Mouse (Mus musculus) E14TG2a.4 (cell line): Measurements from ENCODE around the gene Hoxb4.

Experiments used
- CTCF ChIP-seq: conservative IDR thresholded peaks from 2 replicates; pipeline ENCODE4 v1.5.1; 2014; ENCODE audit warnings: low read length
- NANOG ChIP-seq: IDR thresholded peaks from 2 replicates; pipeline ENCODE4 v1.6.1; 2014; ENCODE audit warnings: borderline replicate concordance, low read length, mixed read lengths
- POU5F1 ChIP-seq: IDR thresholded peaks from 2 replicates; pipeline ENCODE4 v1.6.1; 2014; ENCODE audit warnings: low read length, borderline replicate concordance

DNA sequence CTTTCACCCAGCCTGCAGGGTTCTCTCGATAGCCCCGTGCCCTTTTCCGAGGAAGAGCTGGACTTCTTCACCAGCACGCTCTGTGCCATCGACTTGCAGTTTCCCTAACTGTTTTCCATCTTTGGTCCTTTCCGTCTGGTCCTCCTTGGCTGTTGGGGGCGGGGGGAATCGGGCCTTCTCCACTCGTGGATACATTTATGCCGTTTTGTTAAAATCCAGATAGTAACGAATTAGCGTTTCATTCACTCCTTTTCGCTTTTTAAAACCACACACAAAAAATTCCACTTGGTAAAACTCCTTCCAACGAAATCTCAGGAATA, 35.4 kb downstream of the Hoxb4 start:
- TF ChIP-seq CTCF, result no peak
- no peak for TF ChIP-seq POU5F1
- TF ChIP-seq NANOG, result no peak
